Mouse (Mus musculus): Measurements from ENCODE around the gene Insrr. TPM values are rescaled to one million over a fixed set of nuclear protein-coding genes. Genes with fewer than 3 reads are reported as not detected.

The Insrr gene
- total and polyA plus RNA-seq, 2 experiments from 2014 or later: not detected

DNA sequence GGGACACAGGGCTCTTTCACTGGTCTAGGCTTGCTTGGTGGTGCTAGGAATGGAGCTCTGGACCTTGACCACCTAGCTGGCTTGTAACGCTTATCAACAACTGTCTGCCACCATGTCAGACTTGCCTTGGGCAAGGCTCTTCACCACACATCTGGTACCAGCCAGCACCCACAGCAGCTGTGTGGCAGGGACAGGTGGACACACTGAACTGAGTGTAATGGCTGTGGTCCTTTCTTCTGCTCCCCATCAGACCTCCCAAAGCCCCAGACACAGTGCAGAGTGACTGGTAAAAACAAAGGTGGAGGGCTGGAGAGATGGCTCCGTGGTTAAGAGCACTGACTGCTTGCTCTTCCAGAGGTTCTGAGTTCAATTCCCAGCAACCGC lies 30.5 kb upstream of the Insrr start:
- Histone ChIP-seq H3K27me3 (ENCODE audit: control insufficient read depth, insufficient read depth, low read length) (peaks cover 16% of the 10 kb centered on the region; the same call in 1 of the 2 replicates), H3K36me3 (replicated peaks; ENCODE audit: control insufficient read depth, insufficient read depth, low read length) (no peaks in the 10 kb centered on the region), H3K4me3 (ENCODE audit: low read depth, low read length) (no peak overlapping the region), H3K4me2 (ENCODE audit: low read depth, low read length) (peak overlapping the region; percentile 57), H3K9me3 (replicated peaks; ENCODE audit: control insufficient read depth, low read length) (no peaks in the 10 kb centered on the region), H3K27ac (ENCODE audit: low read depth) (peak overlapping the region; percentile 87), H3K4me1 (ENCODE audit: control insufficient read depth, insufficient read depth) (peaks cover 21% of the 10 kb centered on the region), H3K9ac (replicated peaks; ENCODE audit: low read depth, low read length) (no peak overlapping the region)
- 75% methylated on average over 3 of the region's 3 CpGs for WGBS
- TF ChIP-seq CTCF (IDR thresholded peaks at IDR 0.05; ENCODE audit: low read depth): no peak
- ATAC-seq (ENCODE audit: insufficient read depth, low read depth) (no peak), DNase-seq (ENCODE audit: low spot score) (no peak)

DNA sequence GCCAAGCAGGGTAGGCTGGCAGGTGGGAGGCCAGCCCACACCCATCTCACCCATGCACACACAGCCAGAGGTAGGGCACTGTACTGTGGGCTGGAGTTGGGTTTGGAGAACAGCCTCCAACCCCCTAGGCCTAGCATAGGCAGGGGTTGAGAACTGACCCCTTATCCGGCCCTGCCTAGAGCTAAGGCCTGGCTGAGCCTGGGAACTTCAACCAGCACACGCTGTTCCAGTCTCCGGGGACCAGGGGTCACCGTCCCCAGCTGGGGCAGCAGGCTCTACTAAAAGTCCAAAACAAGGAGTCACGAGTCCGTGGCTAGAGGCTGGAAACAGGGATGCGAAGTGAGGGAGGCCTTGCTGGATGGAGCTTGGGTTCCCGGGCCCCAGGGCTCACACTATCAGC lies 29.0 kb upstream of the Insrr start:
- Histone ChIP-seq H3K4me3 (ENCODE audit: low read depth, low read length) (peak overlapping the region; percentile 45), H3K27me3 (ENCODE audit: control insufficient read depth, insufficient read depth, low read length) (peaks cover 25% of the 10 kb centered on the region), H3K36me3 (replicated peaks; ENCODE audit: control insufficient read depth, insufficient read depth, low read length) (no peaks in the 10 kb centered on the region), H3K27ac (ENCODE audit: low read depth) (peak overlapping the region; percentile 87), H3K4me1 (ENCODE audit: control insufficient read depth, insufficient read depth) (peaks cover 21% of the 10 kb centered on the region), H3K9me3 (replicated peaks; ENCODE audit: control insufficient read depth, low read length) (no peaks in the 10 kb centered on the region), H3K4me2 (ENCODE audit: low read depth, low read length) (peak overlapping the region; percentile 61), H3K9ac (replicated peaks; ENCODE audit: low read depth, low read length) (peak overlapping the region; percentile 52)
- TF ChIP-seq CTCF (IDR thresholded peaks at IDR 0.05; ENCODE audit: low read depth) (no peak), EP300 (IDR thresholded peaks at IDR 0.05; ENCODE audit: low read depth) (no peak)
- 54% methylated on average over 8 of the region's 8 CpGs for WGBS
- no peak for DNase-seq (ENCODE audit: low spot score)
- no peak for ATAC-seq (ENCODE audit: insufficient read depth, low read depth)

DNA sequence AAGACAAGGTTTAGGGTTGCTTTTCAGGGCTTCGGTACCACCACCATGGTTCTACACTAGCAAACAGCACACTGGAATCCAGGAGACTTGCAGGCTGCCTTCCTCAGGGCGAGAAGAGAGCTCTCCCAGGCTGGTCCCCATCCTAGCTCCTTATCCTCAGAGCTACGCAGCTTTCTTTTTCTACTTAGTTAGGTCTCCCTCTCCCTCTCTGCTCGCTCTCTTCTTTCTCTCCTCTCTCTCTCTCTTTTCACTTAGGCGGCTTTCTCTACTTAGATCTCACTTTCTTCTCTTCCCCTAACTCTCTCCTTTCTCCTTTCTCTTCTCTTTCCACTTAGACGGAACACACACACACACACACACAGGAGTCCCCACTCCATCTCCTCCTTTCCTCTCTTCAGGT lies 28.3 kb upstream of the Insrr start:
- no peak for DNase-seq (ENCODE audit: low spot score)
- H3K9ac ChIP-seq (replicated peaks; ENCODE audit: low read depth, low read length): peak overlapping the region; percentile 52
- 37% methylated on average over 6 of the region's 6 CpGs for WGBS
- peak overlapping the region; percentile 45 for H3K4me3 ChIP-seq (ENCODE audit: low read depth, low read length)
- H3K4me2 ChIP-seq (ENCODE audit: low read depth, low read length): peak overlapping the region; percentile 61
- TF ChIP-seq EP300 (IDR thresholded peaks at IDR 0.05; ENCODE audit: low read depth): no peak
- no peak for TF ChIP-seq CTCF (IDR thresholded peaks at IDR 0.05; ENCODE audit: low read depth)
- peaks cover 27% of the 10 kb centered on the region for H3K27me3 ChIP-seq (ENCODE audit: control insufficient read depth, insufficient read depth, low read length)
- no peak for ATAC-seq (ENCODE audit: insufficient read depth, low read depth)
- H3K9me3 ChIP-seq (replicated peaks; ENCODE audit: control insufficient read depth, low read length): no peaks in the 10 kb centered on the region
- H3K27ac ChIP-seq (ENCODE audit: low read depth): peak overlapping the region; percentile 87
- H3K4me1 ChIP-seq (ENCODE audit: control insufficient read depth, insufficient read depth): peaks cover 18% of the 10 kb centered on the region
- no peaks in the 10 kb centered on the region for H3K36me3 ChIP-seq (replicated peaks; ENCODE audit: control insufficient read depth, insufficient read depth, low read length)

DNA sequence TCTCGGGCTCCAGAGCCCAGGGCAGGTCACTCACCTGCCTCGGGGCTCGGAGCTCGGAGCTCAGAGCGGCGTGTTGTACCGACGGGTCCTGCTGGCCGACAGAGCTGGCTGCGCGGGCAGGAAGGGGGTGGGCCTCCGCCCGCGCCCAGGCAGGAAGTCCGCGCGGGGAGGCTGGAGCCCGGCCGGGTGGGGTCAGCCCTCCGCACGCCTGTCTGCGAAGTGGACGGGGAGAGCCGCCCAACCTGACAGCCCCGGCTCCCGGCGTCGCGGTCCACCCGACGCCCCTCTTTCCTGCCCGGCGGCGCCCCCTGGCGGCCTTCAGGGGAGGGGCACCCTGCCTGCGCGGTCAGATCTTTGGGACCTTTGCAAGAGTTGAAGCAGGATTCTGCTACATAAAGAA lies 27.9 kb upstream of the Insrr start:
- 2% methylated on average over 36 of the region's 37 CpGs for WGBS
- TF ChIP-seq EP300 (IDR thresholded peaks at IDR 0.05; ENCODE audit: low read depth) (0 out of 2 replicates have a peak, but pooled peaks have one; percentile 18), CTCF (IDR thresholded peaks at IDR 0.05; ENCODE audit: low read depth) (peak; percentile 78)
- Histone ChIP-seq H3K4me2 (ENCODE audit: low read depth, low read length) (peak overlapping the region; percentile 61), H3K27ac (ENCODE audit: low read depth) (peak overlapping the region; percentile 87), H3K9me3 (replicated peaks; ENCODE audit: control insufficient read depth, low read length) (no peaks in the 10 kb centered on the region), H3K27me3 (ENCODE audit: control insufficient read depth, insufficient read depth, low read length) (peaks cover 27% of the 10 kb centered on the region), H3K36me3 (replicated peaks; ENCODE audit: control insufficient read depth, insufficient read depth, low read length) (no peaks in the 10 kb centered on the region), H3K4me1 (ENCODE audit: control insufficient read depth, insufficient read depth) (peaks cover 14% of the 10 kb centered on the region), H3K4me3 (ENCODE audit: low read depth, low read length) (peak overlapping the region; percentile 45), H3K9ac (replicated peaks; ENCODE audit: low read depth, low read length) (peak overlapping the region; percentile 52)
- DNase-seq (ENCODE audit: low spot score) (peak; percentile 75), ATAC-seq (ENCODE audit: insufficient read depth, low read depth) (peak; percentile 81)

DNA sequence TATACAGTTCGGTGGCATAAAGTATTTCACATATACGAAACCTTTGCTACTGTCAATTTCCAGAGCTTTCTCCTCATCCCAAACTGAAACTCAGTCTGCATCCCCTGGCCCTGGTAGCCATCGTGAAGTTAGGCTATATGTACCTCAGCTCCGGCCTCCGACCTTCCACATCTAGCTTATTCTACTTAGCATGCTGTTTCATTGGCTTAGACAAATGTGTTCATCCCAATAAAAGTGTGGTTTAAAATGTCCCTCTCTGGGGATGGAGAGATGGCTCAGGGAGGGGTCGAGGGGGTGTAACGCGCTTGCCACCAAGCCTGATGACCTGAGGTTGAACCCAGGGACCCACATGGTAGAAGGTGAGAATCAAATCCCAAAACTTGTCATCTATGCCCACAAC lies 27.2 kb upstream of the Insrr start:
- TF ChIP-seq EP300 (IDR thresholded peaks at IDR 0.05; ENCODE audit: low read depth) (no peak), CTCF (IDR thresholded peaks at IDR 0.05; ENCODE audit: low read depth) (no peak)
- no peaks in the 10 kb centered on the region for H3K9me3 ChIP-seq (replicated peaks; ENCODE audit: control insufficient read depth, low read length)
- DNase-seq (ENCODE audit: low spot score): no peak
- no peak for ATAC-seq (ENCODE audit: insufficient read depth, low read depth)
- peaks cover 27% of the 10 kb centered on the region for H3K27me3 ChIP-seq (ENCODE audit: control insufficient read depth, insufficient read depth, low read length)
- peaks cover 9% of the 10 kb centered on the region; the same call in 1 of the 2 replicates for H3K4me1 ChIP-seq (ENCODE audit: control insufficient read depth, insufficient read depth)
- H3K4me2 ChIP-seq (ENCODE audit: low read depth, low read length): peak overlapping the region; percentile 61; the same call in 1 of the 2 replicates
- H3K9ac ChIP-seq (replicated peaks; ENCODE audit: low read depth, low read length): no peak overlapping the region
- no peak overlapping the region for H3K27ac ChIP-seq (ENCODE audit: low read depth)
- H3K4me3 ChIP-seq (ENCODE audit: low read depth, low read length): peak overlapping the region; percentile 45; the same call in 1 of the 2 replicates
- WGBS: 69% methylated on average over 8 of the region's 8 CpGs
- no peaks in the 10 kb centered on the region for H3K36me3 ChIP-seq (replicated peaks; ENCODE audit: control insufficient read depth, insufficient read depth, low read length)

DNA sequence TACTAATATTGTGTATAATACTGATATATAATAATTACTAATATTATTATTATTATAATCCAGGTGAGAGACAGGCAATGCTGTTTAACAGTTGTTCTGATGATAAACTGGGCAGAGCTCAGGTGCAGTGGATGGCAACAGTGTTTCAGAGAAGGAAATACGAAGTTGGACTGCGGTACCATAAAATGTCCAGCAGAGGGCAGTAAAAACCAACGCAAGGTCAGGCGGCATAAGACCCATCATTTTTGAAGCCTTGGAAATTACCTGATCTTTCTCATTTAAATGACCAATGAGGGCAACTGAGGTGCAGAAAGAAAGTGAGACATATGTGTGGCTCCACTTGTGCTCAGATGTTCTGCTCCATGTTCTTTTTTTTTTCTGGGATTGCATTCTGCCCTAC lies 26.5 kb upstream of the Insrr start:
- Histone ChIP-seq H3K4me2 (ENCODE audit: low read depth, low read length) (no peak overlapping the region), H3K9ac (replicated peaks; ENCODE audit: low read depth, low read length) (no peak overlapping the region), H3K4me1 (ENCODE audit: control insufficient read depth, insufficient read depth) (peaks cover under 1% of the 10 kb centered on the region; the same call in 1 of the 2 replicates), H3K9me3 (replicated peaks; ENCODE audit: control insufficient read depth, low read length) (no peaks in the 10 kb centered on the region), H3K27me3 (ENCODE audit: control insufficient read depth, insufficient read depth, low read length) (peaks cover 30% of the 10 kb centered on the region), H3K36me3 (replicated peaks; ENCODE audit: control insufficient read depth, insufficient read depth, low read length) (no peaks in the 10 kb centered on the region), H3K4me3 (ENCODE audit: low read depth, low read length) (no peak overlapping the region), H3K27ac (ENCODE audit: low read depth) (no peak overlapping the region)
- TF ChIP-seq CTCF (IDR thresholded peaks at IDR 0.05; ENCODE audit: low read depth): peak; percentile 87
- TF ChIP-seq EP300 (IDR thresholded peaks at IDR 0.05; ENCODE audit: low read depth): no peak
- peak; percentile 69 for DNase-seq (ENCODE audit: low spot score)
- WGBS: 1% methylated on average over 4 of the region's 4 CpGs
- no peak for ATAC-seq (ENCODE audit: insufficient read depth, low read depth)
